Mouse (Mus musculus): Measurements from ENCODE around the gene Gm17490.

GRCm38 (mm10) chr2:11625890-11626289 is at the start of gene Gm17490:
- TF ChIP-seq CTCF (IDR thresholded peaks at IDR 0.05; ENCODE audit: insufficient read depth, low read length) (no peak), POLR2A (IDR thresholded peaks at IDR 0.05; ENCODE audit: borderline replicate concordance, extremely low read depth, low read depth, low read length) (no peak)
